Mouse (Mus musculus) megakaryocyte progenitor cell, adult 5-6 weeks (primary cell): ENCODE data around the gene Tfap2e. TPM values are rescaled to one million over a fixed set of nuclear protein-coding genes. Genes with fewer than 3 reads are reported as not detected.
A peak's percentile ranks its signal among the peaks of the same experiment; 100 is the strongest.

Source experiments
- ATAC-seq: replicated peaks from 2 replicates; pipeline ENCODE4 v1.8.0; 2016; ENCODE audit warnings: mild to moderate bottlenecking, moderate TSS enrichment, inconsistent platforms; ENCODE audit not compliant: poor library complexity
- total RNA-seq, 2 experiments: library from RNA; stranded (forward) in 1 of 2; stranded (reverse) in 1 of 2; fragments of 157-497, 149-512 nt in 1 of 2; fragments of 200-1000 nt in 1 of 2; gene quantifications; 2 replicates each; pipeline versions ENCODE4 v1.2.3 to v1.2.4; 2015 to 2017

Gene Tfap2e
- total RNA-seq, 2 experiments from 2014 or later, result not detected

DNA sequence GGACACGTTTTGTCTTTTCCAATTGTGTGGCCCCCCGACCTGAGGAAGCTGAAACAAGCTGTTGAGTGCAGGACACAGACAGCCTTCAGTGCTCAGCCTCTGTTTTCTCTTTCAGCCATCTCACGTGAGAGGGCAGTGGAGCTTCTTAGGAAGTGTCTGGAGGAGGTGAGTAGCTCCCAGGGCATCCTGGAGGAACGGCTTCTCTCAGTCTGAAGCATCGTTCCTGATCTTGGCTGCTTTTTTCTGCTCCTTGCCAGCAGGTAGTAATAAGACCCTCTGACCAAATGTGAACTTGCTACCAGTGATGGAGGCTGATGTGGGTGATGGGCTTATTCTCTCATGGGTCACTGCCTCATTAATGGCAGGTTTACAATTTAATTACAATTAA lies 28.6 kb downstream of the Tfap2e start:
- ATAC-seq, result no peak

DNA sequence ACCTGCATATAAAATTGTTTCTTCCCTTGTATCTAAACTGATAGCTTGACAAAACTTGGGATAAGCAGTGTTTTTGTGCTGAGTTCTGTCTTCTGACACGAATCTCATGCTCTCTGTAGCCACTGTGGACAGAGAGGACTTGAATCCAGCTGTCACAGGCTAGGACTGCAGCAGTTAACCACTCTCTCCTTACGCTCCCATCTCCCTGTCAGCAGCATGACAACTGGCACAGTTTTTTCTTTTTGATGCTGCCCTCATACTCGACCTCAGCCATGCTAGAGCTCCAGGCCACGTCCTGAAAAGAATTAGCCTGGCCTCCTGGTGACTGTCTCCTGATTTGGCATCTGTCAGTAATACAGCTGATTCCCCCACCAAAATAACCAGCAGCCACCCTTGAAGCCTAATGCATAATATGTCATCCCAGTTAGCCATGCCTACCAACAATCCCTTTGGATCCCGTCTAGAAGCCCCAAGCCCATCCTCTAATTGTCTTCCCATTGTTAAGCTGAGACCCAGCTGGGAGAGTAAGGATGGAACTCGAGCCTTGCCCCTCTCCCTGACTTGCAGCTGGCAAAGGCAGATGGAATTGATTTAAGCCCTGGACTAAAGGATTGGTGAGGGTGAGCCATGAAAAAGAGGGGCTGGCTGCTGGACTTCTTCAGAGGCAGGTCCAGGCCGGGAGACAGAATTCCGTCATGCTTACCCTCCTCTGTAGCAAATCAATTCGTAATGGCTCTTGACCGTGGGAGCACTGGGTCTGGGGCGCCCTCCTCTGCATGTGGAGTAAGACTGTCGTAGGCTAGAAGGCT lies 29.2 kb downstream of the Tfap2e start:
- no peak for ATAC-seq

DNA sequence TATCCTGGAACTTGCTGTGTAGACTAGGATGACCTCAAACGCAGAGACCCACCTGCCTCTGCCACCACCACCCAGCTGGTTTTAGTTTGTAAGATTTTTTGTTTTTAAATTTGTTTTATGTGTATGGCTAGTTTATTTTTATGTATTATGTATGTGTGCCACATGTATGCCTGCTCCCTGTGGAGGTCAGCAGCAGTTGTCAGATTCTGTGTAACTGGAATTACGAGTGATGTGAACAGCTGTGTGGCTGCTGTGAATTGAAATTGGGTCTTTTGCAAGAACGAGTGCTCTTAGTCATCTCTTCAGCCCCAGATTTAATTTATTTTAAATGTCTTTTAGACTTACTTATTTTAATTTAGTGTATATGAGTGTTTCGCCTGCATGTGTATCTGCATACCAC lies 39.1 kb downstream of the Tfap2e start:
- ATAC-seq, result no peak

DNA sequence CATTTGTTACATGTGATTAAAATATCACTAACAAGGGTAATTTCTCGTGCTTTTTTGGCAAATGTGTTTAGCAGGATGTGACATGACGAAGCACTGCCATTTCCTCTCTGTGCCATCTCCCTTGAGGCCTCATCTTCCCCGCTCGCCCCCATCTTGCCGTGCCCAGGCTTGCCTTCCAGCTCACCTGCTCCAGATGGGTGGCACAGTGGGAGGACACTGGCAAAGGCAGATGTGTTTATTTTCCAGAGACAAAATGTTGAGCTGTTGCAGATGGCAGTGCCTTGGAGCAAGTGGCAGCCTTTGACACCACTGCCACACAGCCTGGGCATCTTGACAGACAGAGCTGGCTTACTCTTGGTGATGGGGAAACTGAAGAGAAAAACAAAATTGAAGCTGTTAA lies 43.0 kb downstream of the Tfap2e start:
- ATAC-seq, result no peak

DNA sequence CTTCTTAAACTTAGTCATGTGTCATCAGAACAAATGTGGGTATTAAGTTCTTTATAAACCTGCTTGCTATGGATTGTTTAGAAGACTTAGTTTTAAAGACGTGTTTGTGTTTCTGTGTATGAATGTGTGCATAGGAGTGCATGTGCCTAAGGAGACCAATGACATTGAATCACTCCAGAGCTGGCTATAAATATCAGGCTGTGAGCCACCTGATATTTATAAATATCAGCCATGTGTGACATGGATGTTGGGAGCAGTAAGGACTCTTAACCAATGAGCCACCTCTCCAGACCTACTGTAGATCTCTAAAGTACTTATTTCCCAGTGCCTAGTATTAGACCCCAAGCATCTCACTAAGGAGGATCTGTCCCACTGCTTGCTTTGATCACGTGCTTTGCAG lies 46.6 kb downstream of the Tfap2e start:
- no peak for ATAC-seq

DNA sequence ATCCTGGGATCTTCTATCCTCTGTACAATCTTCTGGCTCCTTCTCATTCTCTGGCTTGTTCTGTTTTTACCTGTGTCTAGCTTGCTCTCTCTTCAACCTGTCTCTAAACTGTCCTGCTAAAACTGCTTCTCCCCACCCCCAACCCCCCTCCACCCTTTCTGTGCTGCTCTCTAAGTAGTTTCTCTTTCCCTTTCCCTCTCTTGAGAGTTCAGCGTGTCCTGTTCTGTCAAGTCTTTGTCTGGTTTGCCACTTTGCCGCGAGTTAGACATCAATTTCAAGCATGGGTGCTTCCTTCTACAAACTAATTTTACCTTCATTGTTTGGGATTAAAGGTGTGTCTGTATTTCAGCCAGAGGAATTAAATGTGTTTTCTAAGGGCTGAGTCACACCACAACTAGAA lies 53.0 kb downstream of the Tfap2e start:
- ATAC-seq, result no peak

DNA sequence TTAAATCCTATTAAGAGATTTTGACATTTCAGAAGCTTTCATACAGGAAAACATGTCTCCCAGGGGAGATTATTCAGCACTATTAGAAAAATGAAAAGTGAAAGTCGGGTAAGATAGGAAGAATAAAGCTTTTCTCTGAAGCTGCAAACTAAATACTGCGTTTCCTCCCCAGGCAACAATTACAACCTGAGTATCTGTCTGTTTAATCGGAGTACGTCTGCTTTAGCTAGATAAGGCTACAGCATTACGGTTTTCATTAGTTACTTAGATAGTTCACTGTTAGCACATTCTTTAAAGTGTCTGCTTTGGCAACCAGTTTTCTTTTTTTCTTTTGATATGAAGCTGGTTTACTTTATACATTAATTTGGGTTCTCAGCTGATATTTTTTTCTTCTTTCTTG lies 53.7 kb downstream of the Tfap2e start:
- ATAC-seq, result peak; percentile 62

DNA sequence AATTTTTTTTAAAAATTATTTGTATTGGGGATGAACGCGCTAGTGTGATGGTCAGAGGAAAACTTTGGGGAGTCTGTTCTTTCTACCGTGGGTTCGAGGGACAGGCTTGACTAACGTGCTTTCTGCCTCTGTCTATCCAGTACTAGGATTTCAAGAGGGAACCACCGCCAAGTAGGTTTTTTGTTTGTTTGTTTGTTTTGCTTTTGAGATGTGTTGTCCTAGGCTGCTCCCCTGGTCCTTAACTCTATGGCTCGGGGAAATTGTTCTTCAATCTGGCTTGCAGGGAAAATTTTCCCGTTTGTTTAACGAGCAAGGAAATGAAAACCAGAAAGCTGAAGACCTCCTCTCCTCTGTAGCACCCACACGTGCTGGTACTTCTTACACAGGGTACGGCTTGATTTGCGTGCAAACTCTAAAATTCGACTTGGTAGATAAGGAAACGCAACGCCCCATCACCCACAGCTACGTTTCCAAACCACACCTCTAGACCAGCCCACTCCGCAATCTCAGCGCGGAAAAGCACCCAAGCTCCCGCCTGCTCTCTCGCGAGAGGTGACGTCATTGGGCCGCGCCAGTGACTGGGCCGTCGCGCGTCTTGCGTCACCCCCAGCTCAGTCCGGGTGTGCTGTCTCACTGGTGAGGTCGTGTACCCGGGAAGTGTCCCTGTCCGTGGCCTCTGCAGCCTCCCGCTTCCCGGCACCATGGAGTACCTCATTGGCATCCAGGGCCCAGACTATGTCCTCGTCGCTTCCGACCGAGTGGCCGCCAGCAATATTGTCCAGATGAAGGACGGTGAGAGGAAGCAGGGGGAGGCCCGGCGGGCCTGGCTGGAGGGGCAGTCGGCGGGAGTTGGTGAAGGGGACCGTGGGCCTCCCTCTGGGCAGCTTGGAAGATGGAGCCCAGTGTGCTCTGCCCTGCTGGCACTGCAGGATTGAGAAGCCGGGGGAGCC lies 58.7 kb downstream of the Tfap2e start, which contains the start of gene Psmb2:
Psmb2 (plus strand) TSS at position 577 of the 950 bp plus-strand sequence.
- ATAC-seq, result peak; percentile 96

DNA sequence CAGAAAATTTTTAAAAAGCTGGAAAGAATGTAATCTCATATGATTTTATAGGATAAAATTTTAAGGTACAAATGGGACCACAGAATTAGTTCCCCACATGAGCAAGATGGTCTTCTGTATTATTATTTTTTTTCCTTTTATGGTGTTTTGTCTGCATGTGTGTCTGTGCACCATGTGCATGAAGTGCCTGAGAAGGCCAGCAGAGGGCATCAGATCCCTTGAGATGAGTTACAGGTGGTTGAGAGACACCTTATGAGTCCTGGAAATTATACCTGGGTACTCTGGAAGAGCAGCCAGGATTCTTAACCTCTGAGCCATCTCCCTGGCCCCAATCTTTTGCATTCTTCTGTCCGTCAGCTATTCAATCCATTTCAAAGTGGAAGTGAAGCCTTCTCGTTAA lies 69.0 kb downstream of the Tfap2e start:
- ATAC-seq, result 0 out of 2 replicates have a peak, but pooled peaks have one; percentile 37

Other genes with a start within 250 kb of the Tfap2e start
- gene Ago4, start 202.8 kb downstream of the Tfap2e start, total RNA-seq (2015), result 2.0 and 2.1 TPM in 2 replicates
- 3.2 and 4.9 TPM in 2 replicates for gene Ago4, start 202.8 kb downstream of the Tfap2e start, total RNA-seq (2017)
- gene Clspn, start 179.3 kb downstream of the Tfap2e start, total RNA-seq (2015), result 32.5 and 33.7 TPM in 2 replicates
- gene Clspn, start 179.3 kb downstream of the Tfap2e start, total RNA-seq (2017), result 66.8 and 106 TPM in 2 replicates
- gene 5730409E04Rik, start 126.4 kb downstream of the Tfap2e start, total RNA-seq (2015), result 1.3 and 1.7 TPM in 2 replicates
- 2.2 and 2.3 TPM in 2 replicates for gene 5730409E04Rik, start 126.4 kb downstream of the Tfap2e start, total RNA-seq (2017)
- gene Psmb2, start 58.6 kb downstream of the Tfap2e start, total RNA-seq (2015), result 240 and 298 TPM in 2 replicates
- gene Psmb2, start 58.6 kb downstream of the Tfap2e start, total RNA-seq (2017), result 112 and 159 TPM in 2 replicates
- gene Ncdn, start 17.2 kb upstream of the Tfap2e start, total RNA-seq (2015), result 8.9 and 9.6 TPM in 2 replicates
- gene Ncdn, start 17.2 kb upstream of the Tfap2e start, total RNA-seq (2017), result 8.2 and 8.5 TPM in 2 replicates
- 11.6 and 14.3 TPM in 2 replicates for gene AU040320, start 17.3 kb upstream of the Tfap2e start, total RNA-seq (2015)
- 12.5 and 19.1 TPM in 2 replicates for gene AU040320, start 17.3 kb upstream of the Tfap2e start, total RNA-seq (2017)
- gene Zmym4, start 231.9 kb upstream of the Tfap2e start, total RNA-seq (2015), result 51.9 and 70.5 TPM in 2 replicates
- 32.0 and 62.9 TPM in 2 replicates for gene Zmym4, start 231.9 kb upstream of the Tfap2e start, total RNA-seq (2017)